Mouse (Mus musculus): Measurements from ENCODE around the gene Fkbp9. TPM values are rescaled to one million over a fixed set of nuclear protein-coding genes. Genes with fewer than 3 reads are reported as not detected.

Fkbp9 gene
- polyA plus RNA-seq, 1 experiment from 2014 or later: 64.0 TPM

Other genes with a start within 250 kb of the Fkbp9 start
- gene Lsm5, start 127.3 kb upstream of the Fkbp9 start, polyA plus RNA-seq (2016; fragmentation: Nextera tagmentation; extraction: Ambion mirVana): 169 and 186 TPM in 2 replicates
- 38.3 and 39.7 TPM in 2 replicates for gene Avl9, start 117.2 kb upstream of the Fkbp9 start, polyA plus RNA-seq (2016; fragmentation: Nextera tagmentation; extraction: Ambion mirVana)
- gene Kbtbd2, start 34.2 kb upstream of the Fkbp9 start, polyA plus RNA-seq (2016; fragmentation: Nextera tagmentation; extraction: Ambion mirVana): 44.4 and 46.8 TPM in 2 replicates
- gene Nt5c3, start 91.9 kb downstream of the Fkbp9 start, polyA plus RNA-seq (2016; fragmentation: Nextera tagmentation; extraction: Ambion mirVana): 94.8 and 98.5 TPM in 2 replicates
- 0.42 and 0.68 TPM in 2 replicates for gene Vmn1r4, start 92.0 kb downstream of the Fkbp9 start, polyA plus RNA-seq (2016; fragmentation: Nextera tagmentation; extraction: Ambion mirVana)
- gene Vmn1r5, start 138.2 kb downstream of the Fkbp9 start, polyA plus RNA-seq (2016; fragmentation: Nextera tagmentation; extraction: Ambion mirVana): not detected in 2 replicates
- gene Vmn1r6, start 165.2 kb downstream of the Fkbp9 start, polyA plus RNA-seq (2016; fragmentation: Nextera tagmentation; extraction: Ambion mirVana): not detected in 2 replicates
- not detected in 2 replicates for gene Vmn1r7, start 193.3 kb downstream of the Fkbp9 start, polyA plus RNA-seq (2016; fragmentation: Nextera tagmentation; extraction: Ambion mirVana)
- gene Vmn1r8, start 200.2 kb downstream of the Fkbp9 start, polyA plus RNA-seq (2016; fragmentation: Nextera tagmentation; extraction: Ambion mirVana): not detected in 2 replicates
- not detected in 2 replicates for gene Vmn1r9, start 234.7 kb downstream of the Fkbp9 start, polyA plus RNA-seq (2016; fragmentation: Nextera tagmentation; extraction: Ambion mirVana)

Data from midbrain, embryonic 12.5 days (tissue).